Mouse (Mus musculus) heart, embryonic 16.5 days (tissue): Measurements from ENCODE around the gene Pde6d. TPM values are rescaled to one million over a fixed set of nuclear protein-coding genes. Genes with fewer than 3 reads are reported as not detected.
"Not testable (repeated sequence)": the region's sequence is repeated elsewhere in the genome, so short reads cannot be mapped to it uniquely, and the experiment has no call there.

ENCODE experiments used
- ATAC-seq: fragments of 200-750 bp; cut with Nextera tagmentation; replicated peaks from 2 replicates; pipeline ENCODE4 v1.8.0; 2017; ENCODE audit warnings: moderate number of reproducible peaks; ENCODE audit not compliant: insufficient read depth, low FRiP score; ENCODE audit errors: extremely low read depth
- H3K27ac ChIP-seq: fragments of 300-500 bp; sonication (generic); 2 replicates; pipeline ENCODE4 v1.5.1; 2014; ENCODE audit warnings: mild to moderate bottlenecking, low read length, control low read depth, moderate library complexity
- H3K27me3 ChIP-seq: fragments of 300-500 bp; sonication (generic); 2 replicates; pipeline ENCODE4 v1.6.1; 2014; ENCODE audit warnings: low read length, mixed read lengths; ENCODE audit not compliant: control insufficient read depth, insufficient read depth
- H3K36me3 ChIP-seq: fragments of 300-500 bp; sonication (generic); 2 replicates; pipeline ENCODE4 v1.6.1; 2014; ENCODE audit not compliant: control insufficient read depth, insufficient read depth
- H3K4me1 ChIP-seq: fragments of 300-500 bp; sonication (generic); 2 replicates; pipeline ENCODE4 v1.6.1; 2014; ENCODE audit warnings: low read length, mixed read lengths; ENCODE audit not compliant: control insufficient read depth, insufficient read depth
- H3K4me2 ChIP-seq: fragments of 300-500 bp; sonication (generic); 2 replicates; pipeline ENCODE4 v1.6.1; 2014; ENCODE audit warnings: low read depth, mild to moderate bottlenecking, control low read depth, low read length
- H3K4me3 ChIP-seq: fragments of 300-500 bp; sonication (generic); 2 replicates; pipeline ENCODE4 v1.5.1; 2014; ENCODE audit warnings: mild to moderate bottlenecking, control low read depth, low read length
- H3K9ac ChIP-seq: fragments of 300-500 bp; sonication (generic); 2 replicates; pipeline ENCODE4 v1.6.1; 2014; ENCODE audit warnings: low read length, control low read depth
- H3K9me3 ChIP-seq: fragments of 300-500 bp; sonication (generic); replicated peaks from 2 replicates; pipeline ENCODE4 v1.6.1; 2016; ENCODE audit warnings: low read length; ENCODE audit not compliant: control insufficient read depth
- WGBS: fragments of 180-500 bp; shearing (Covaris S2); extraction: QIAGEN DNeasy Blood & Tissue Kit; methylation state at CpG from one replicate; pipeline ENCODE4 v1.1.7; 2014; 5-methylcytosine and 5-hydroxymethylcytosine counted together
- polyA plus RNA-seq: library from polyadenylated mRNA; unstranded; fragments of >200 nt; fragmentation: Nextera tagmentation; extraction: Ambion mirVana; gene quantifications from 2 replicates; pipeline ENCODE4 v1.2.1, GENCODE M21; 2015

Pde6d gene
- polyA plus RNA-seq, 1 experiment from 2014 or later = 60.5 TPM

- ATAC-seq = no peak
Measured at GRCm38 (mm10) chr1:86555665-86556064, 26.8 kb downstream of the Pde6d start.

GRCm38 (mm10) chr1:86551877-86552276, 30.6 kb downstream of the Pde6d start:
- no peaks in the 10 kb centered on the region for H3K27me3 ChIP-seq
- no peak overlapping the region for H3K27ac ChIP-seq
- H3K36me3 ChIP-seq = peaks cover 6% of the 10 kb centered on the region; the same call in 1 of the 2 replicates
- no peak overlapping the region for H3K4me3 ChIP-seq
- peaks cover 6% of the 10 kb centered on the region; the same call in 1 of the 2 replicates for H3K4me1 ChIP-seq
- H3K9me3 ChIP-seq = no peaks in the 10 kb centered on the region
- H3K4me2 ChIP-seq = no peak overlapping the region
- ATAC-seq = no peak
- no peak overlapping the region for H3K9ac ChIP-seq
- whole genome bisulfite sequencing = 39% methylated on average over 2 of the region's 2 CpGs

More at GRCm38 (mm10) chr1:86555665-86556064, 26.8 kb downstream of the Pde6d start:
- no peaks in the 10 kb centered on the region for H3K27me3 ChIP-seq
- no peak overlapping the region for H3K4me3 ChIP-seq
- no peaks in the 10 kb centered on the region for H3K9me3 ChIP-seq
- H3K36me3 ChIP-seq = 0 out of 2 replicates have a peak, but pooled peaks cover 3% of the 10 kb centered on the region
- H3K27ac ChIP-seq = no peak overlapping the region
- peaks cover 11% of the 10 kb centered on the region for H3K4me1 ChIP-seq
- H3K9ac ChIP-seq = no peak overlapping the region
- 81% methylated on average over 3 of the region's 3 CpGs for WGBS
- no peak overlapping the region for H3K4me2 ChIP-seq

GRCm38 (mm10) chr1:86551299-86551698, 31.1 kb downstream of the Pde6d start:
- WGBS = 66% methylated on average over 4 of the region's 4 CpGs
- H3K27ac ChIP-seq = no peak overlapping the region
- H3K9me3 ChIP-seq = no peaks in the 10 kb centered on the region
- H3K4me2 ChIP-seq = no peak overlapping the region
- ATAC-seq = no peak
- peaks cover 6% of the 10 kb centered on the region; the same call in 1 of the 2 replicates for H3K4me1 ChIP-seq
- H3K36me3 ChIP-seq = peaks cover 8% of the 10 kb centered on the region; the same call in 1 of the 2 replicates
- no peak overlapping the region for H3K9ac ChIP-seq
- no peak overlapping the region for H3K4me3 ChIP-seq
- H3K27me3 ChIP-seq = no peaks in the 10 kb centered on the region

GRCm38 (mm10) chr1:86546797-86547196, 35.6 kb downstream of the Pde6d start:
- no peak overlapping the region for H3K27ac ChIP-seq
- 78% methylated on average over 3 of the region's 3 CpGs for WGBS
- ATAC-seq = no peak

GRCm38 (mm10) chr1:86542584-86542983, 39.8 kb downstream of the Pde6d start:
- H3K36me3 ChIP-seq = peaks cover 42% of the 10 kb centered on the region
- WGBS = 81% methylated on average over 2 of the region's 2 CpGs

More at GRCm38 (mm10) chr1:86546797-86547196, 35.6 kb downstream of the Pde6d start:
- Histone ChIP-seq H3K4me2 (no peak overlapping the region), H3K4me1 (peaks cover 3% of the 10 kb centered on the region; the same call in 1 of the 2 replicates), H3K27me3 (no peaks in the 10 kb centered on the region), H3K9me3 (no peaks in the 10 kb centered on the region), H3K4me3 (no peak overlapping the region), H3K9ac (no peak overlapping the region), H3K36me3 (peaks cover 42% of the 10 kb centered on the region)

GRCm38 (mm10) chr1:86539583-86539982, 42.8 kb downstream of the Pde6d start:
- H3K27me3 ChIP-seq, H3K27ac ChIP-seq, H3K9ac ChIP-seq, ATAC-seq, H3K4me3 ChIP-seq, H3K9me3 ChIP-seq, H3K4me2 ChIP-seq, H3K4me1 ChIP-seq: not testable (repeated sequence)
- peaks cover 23% of the 10 kb centered on the region for H3K36me3 ChIP-seq
- 86% methylated on average over 12 of the region's 12 CpGs for WGBS

More at GRCm38 (mm10) chr1:86542584-86542983, 39.8 kb downstream of the Pde6d start:
- no peaks in the 10 kb centered on the region for H3K4me1 ChIP-seq
- no peak overlapping the region for H3K9ac ChIP-seq
- ATAC-seq = no peak
- no peak overlapping the region for H3K4me3 ChIP-seq
- H3K27ac ChIP-seq = no peak overlapping the region
- no peaks in the 10 kb centered on the region for H3K27me3 ChIP-seq
- no peak overlapping the region for H3K4me2 ChIP-seq
- H3K9me3 ChIP-seq = no peaks in the 10 kb centered on the region

- Histone ChIP-seq H3K36me3 (peaks cover 15% of the 10 kb centered on the region), H3K27ac (no peak overlapping the region), H3K4me2 (no peak overlapping the region), H3K9me3 (0 out of 2 replicates have a peak, but pooled peaks cover 2% of the 10 kb centered on the region), H3K4me3 (no peak overlapping the region), H3K4me1 (no peaks in the 10 kb centered on the region), H3K27me3 (no peaks in the 10 kb centered on the region), H3K9ac (no peak overlapping the region)
- WGBS = 53% methylated on average over 3 of the region's 3 CpGs
- ATAC-seq = no peak
Measured at GRCm38 (mm10) chr1:86538383-86538782, 44.0 kb downstream of the Pde6d start.

- Histone ChIP-seq H3K4me1 (peaks cover 29% of the 10 kb centered on the region), H3K27ac (no peak overlapping the region), H3K36me3 (peaks cover 19% of the 10 kb centered on the region), H3K9ac (no peak overlapping the region), H3K9me3 (0 out of 2 replicates have a peak, but pooled peaks cover 2% of the 10 kb centered on the region), H3K4me2 (no peak overlapping the region), H3K27me3 (no peaks in the 10 kb centered on the region), H3K4me3 (no peak overlapping the region)
- WGBS = 73% methylated on average over 6 of the region's 6 CpGs
- no peak for ATAC-seq
Measured at GRCm38 (mm10) chr1:86533411-86534130, 48.9 kb downstream of the Pde6d start.

GRCm38 (mm10) chr1:86532362-86533051, 49.9 kb downstream of the Pde6d start:
- no peak overlapping the region for H3K4me3 ChIP-seq
- peak; percentile 38; the same call in 1 of the 2 replicates for ATAC-seq
- 26% methylated on average over 11 of the region's 11 CpGs for WGBS

More at GRCm38 (mm10) chr1:86532362-86533051, 49.9 kb downstream of the Pde6d start:
- Histone ChIP-seq H3K27ac (peak overlapping the region; percentile 63), H3K4me2 (peak overlapping the region; percentile 8), H3K36me3 (peaks cover 19% of the 10 kb centered on the region), H3K4me1 (peaks cover 29% of the 10 kb centered on the region), H3K9ac (no peak overlapping the region), H3K27me3 (no peaks in the 10 kb centered on the region), H3K9me3 (0 out of 2 replicates have a peak, but pooled peaks cover 2% of the 10 kb centered on the region)
